ENCODE assay signal across 19 mouse cellular contexts in genomic region chr17:31974694-31975093, GRCm38 (mm10).
"Had no signal": no experiment of that assay in that cellular context is flagged by ENCODE, and none has a peak within 500 bp of the region (broad histone marks: within the 10 kb centered on the region; RNA-seq: fewer than 3 reads in every experiment).

No protein-coding gene starts in this region.

- H3K4me3 ChIP-seq: intestine, embryonic 15.5 days; kidney, embryonic 15.5 days; left cerebral cortex, adult 2 months; liver, embryonic 13.5 days had no signal

- DNase-seq: kidney, adult 11 months; kidney, adult 8-10 months; kidney, postnatal 10 days; kidney, postnatal 36 days; layer of hippocampus, postnatal 36 days; liver, embryonic 13.5 days; lung, adult 2 months; midbrain, embryonic 14.5 days; right cerebral cortex, adult 18-20 months; right cerebral cortex, postnatal 14 days; right cerebral cortex, postnatal 4 days; thymus, adult 18-20 months; thymus, postnatal 14 days; thymus, postnatal 4 days had no signal

- ATAC-seq: intestine, embryonic 15.5 days had no signal

- H3K27me3 ChIP-seq: intestine, embryonic 15.5 days; kidney, embryonic 15.5 days; liver, embryonic 13.5 days had no signal

- H3K4me1 ChIP-seq: intestine, embryonic 15.5 days; kidney, embryonic 15.5 days; liver, embryonic 13.5 days had no signal

- H3K9me3 ChIP-seq: intestine, embryonic 15.5 days; kidney, embryonic 15.5 days; liver, embryonic 13.5 days had no signal

- H3K4me2 ChIP-seq: intestine, embryonic 15.5 days; kidney, embryonic 15.5 days; liver, embryonic 13.5 days; midbrain, embryonic 11.5 days had no signal

- H3K9ac ChIP-seq: intestine, embryonic 15.5 days; kidney, embryonic 15.5 days; liver, embryonic 13.5 days had no signal

- H3K36me3 ChIP-seq: intestine, embryonic 15.5 days; kidney, embryonic 15.5 days; liver, embryonic 13.5 days had no signal

- H3K27ac ChIP-seq: intestine, embryonic 15.5 days; kidney, embryonic 15.5 days; left cerebral cortex, adult 2 months; liver, embryonic 13.5 days; stomach, postnatal 0 days had no signal
